Mouse (Mus musculus) G1E (cell line): ENCODE results near the gene Ntm.

Experiments
- CTCF ChIP-seq: IDR thresholded peaks from 2 replicates; pipeline ENCODE4 v1.5.1; 2012; ENCODE audit warnings: low read depth, low read length, inconsistent platforms, mixed read lengths
- POLR2AphosphoS5 ChIP-seq: IDR thresholded peaks from 2 replicates; pipeline ENCODE4 v1.6.1; 2012; ENCODE audit warnings: low read depth, low read length, inconsistent platforms; ENCODE audit not compliant: insufficient replicate concordance
- TAL1 ChIP-seq: conservative IDR thresholded peaks from 2 replicates; pipeline ENCODE4 v1.6.1; 2012; ENCODE audit warnings: low read depth, low read length, inconsistent platforms, mixed read lengths

GRCm38 (mm10) chr9:29075924-29076577 is 886.9 kb downstream of the Ntm start:
- no peak for TF ChIP-seq CTCF
- no peak for TF ChIP-seq TAL1
- TF ChIP-seq POLR2AphosphoS5: no peak
